Mouse (Mus musculus) lung, embryonic 16.5 days (tissue): ENCODE measurements around the gene Plekhb2. TPM values are rescaled to one million over a fixed set of nuclear protein-coding genes. Genes with fewer than 3 reads are reported as not detected.

Experiments used
- ATAC-seq: fragments of 200-750 bp; cut with Nextera tagmentation; 2 replicates; pipeline ENCODE4 v1.8.0; 2017; ENCODE audit warnings: low read depth, mild to moderate bottlenecking, moderate library complexity
- H3K27ac ChIP-seq: fragments of 300-500 bp; sonication (generic); 2 replicates; pipeline ENCODE4 v1.5.1; 2014; ENCODE audit warnings: mild to moderate bottlenecking, control low read depth, low read length
- H3K27me3 ChIP-seq: fragments of 300-500 bp; sonication (generic); 2 replicates; pipeline ENCODE4 v1.6.1; 2014; ENCODE audit warnings: low read depth, low read length, mixed read lengths; ENCODE audit not compliant: control insufficient read depth, insufficient read depth
- H3K36me3 ChIP-seq: fragments of 300-500 bp; sonication (generic); 2 replicates; pipeline ENCODE4 v1.6.1; 2014; ENCODE audit warnings: low read length; ENCODE audit not compliant: control insufficient read depth, insufficient read depth
- H3K4me1 ChIP-seq: fragments of 300-500 bp; sonication (generic); replicated peaks from 2 replicates; pipeline ENCODE4 v1.6.1; 2014; ENCODE audit warnings: low read length, mixed read lengths; ENCODE audit not compliant: control insufficient read depth, insufficient read depth
- H3K4me2 ChIP-seq: fragments of 300-500 bp; sonication (generic); 2 replicates; pipeline ENCODE4 v1.6.1; 2014; ENCODE audit warnings: low read depth, low read length, control low read depth
- H3K4me3 ChIP-seq: fragments of 300-500 bp; sonication (generic); 2 replicates; pipeline ENCODE4 v1.5.1; 2014; ENCODE audit warnings: mild to moderate bottlenecking, low read length, control low read depth
- H3K9ac ChIP-seq: fragments of 300-500 bp; sonication (generic); 2 replicates; pipeline ENCODE4 v1.6.1; 2014; ENCODE audit warnings: low read length, control low read depth
- H3K9me3 ChIP-seq: fragments of 300-500 bp; sonication (generic); 2 replicates; pipeline ENCODE4 v1.6.1; 2016; ENCODE audit warnings: low read length; ENCODE audit not compliant: control insufficient read depth
- WGBS: fragments of 180-500 bp; shearing (Covaris S2); extraction: QIAGEN DNeasy Blood & Tissue Kit; methylation state at CpG from one replicate; pipeline ENCODE4 v1.1.7; 2014; 5-methylcytosine and 5-hydroxymethylcytosine counted together
- polyA plus RNA-seq: library from polyadenylated mRNA; unstranded; fragments of >200 nt; fragmentation: Nextera tagmentation; extraction: Ambion mirVana; gene quantifications from 2 replicates; pipeline ENCODE4 v1.2.1, GENCODE M21; 2015

Plekhb2 gene
- polyA plus RNA-seq, 1 experiment from 2014 or later, result 35.7 TPM

DNA sequence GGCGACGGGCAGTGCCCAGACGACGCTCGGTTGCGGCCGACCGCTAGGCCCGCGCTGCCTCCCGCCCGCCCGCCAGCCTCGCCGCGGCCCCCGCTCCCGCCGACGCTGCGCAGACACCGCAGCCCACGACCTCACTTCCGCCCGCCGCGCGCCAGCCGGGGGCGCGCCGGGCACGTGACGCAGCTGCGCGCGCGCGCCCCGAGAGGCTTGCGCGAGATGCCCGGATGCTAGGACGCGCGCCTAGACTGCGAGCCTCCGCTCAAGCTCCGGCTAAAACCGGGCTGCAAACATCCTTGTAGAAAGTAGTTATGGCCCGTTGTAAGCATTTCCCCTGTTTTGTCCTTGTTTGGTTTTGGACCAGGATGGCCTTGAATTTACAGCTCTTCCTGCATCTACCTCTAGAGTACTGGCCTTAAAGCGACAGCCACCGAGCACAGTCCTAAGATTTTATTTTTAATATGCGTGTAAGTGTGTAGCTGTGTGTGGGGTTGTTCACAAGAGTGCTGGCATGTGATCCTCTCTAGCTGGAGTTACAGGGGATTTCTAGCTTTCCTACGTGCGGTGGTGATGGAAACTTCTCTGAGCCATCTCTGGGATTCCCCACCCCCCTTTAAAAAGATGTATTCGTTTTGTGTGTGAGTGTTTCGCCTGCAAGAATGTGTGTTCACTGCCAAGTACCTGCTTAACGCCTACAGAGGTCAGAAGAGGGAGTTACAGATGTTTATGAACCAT, 6.7 kb upstream of the Plekhb2 start, which contains the start of gene Fam168b:
Gene Fam168b, minus strand, starts transcription at position 179 of the 732 bp plus-strand sequence.
- H3K4me3 ChIP-seq, result peak within 1 kb of the TSS; percentile 80
- no peaks in the 10 kb centered on the region for H3K36me3 ChIP-seq
- peak; percentile 96 for ATAC-seq
- no peaks in the 10 kb centered on the region for H3K27me3 ChIP-seq
- no peaks in the 10 kb centered on the region for H3K9me3 ChIP-seq
- H3K9ac ChIP-seq, result peak within 1 kb of the TSS; percentile 94
- under 1% methylated on average over 26 of the region's 59 CpGs for WGBS
- H3K4me2 ChIP-seq, result peak within 1 kb of the TSS; percentile 92
- H3K27ac ChIP-seq, result peak within 1 kb of the TSS; percentile 96
- H3K4me1 ChIP-seq, result peaks cover 23% of the 10 kb centered on the region

GRCm38 (mm10) chr1:34847070-34847469, 2.7 kb upstream of the Plekhb2 start:
- Histone ChIP-seq H3K36me3 (no peaks in the 10 kb centered on the region), H3K4me1 (peaks cover 14% of the 10 kb centered on the region), H3K4me3 (no peak overlapping the region), H3K4me2 (no peak overlapping the region), H3K9ac (no peak overlapping the region), H3K27ac (no peak overlapping the region), H3K9me3 (no peaks in the 10 kb centered on the region), H3K27me3 (no peaks in the 10 kb centered on the region)
- WGBS, result 79% methylated on average over 3 of the region's 3 CpGs
- ATAC-seq, result no peak

- Histone ChIP-seq H3K27me3 (no peaks in the 10 kb centered on the region), H3K4me2 (peak overlapping the region; percentile 93), H3K36me3 (no peaks in the 10 kb centered on the region), H3K4me1 (peaks cover 9% of the 10 kb centered on the region; the same call in 1 of the 2 replicates), H3K9me3 (no peaks in the 10 kb centered on the region), H3K9ac (peak overlapping the region; percentile 84), H3K4me3 (peak overlapping the region; percentile 77), H3K27ac (no peak overlapping the region)
- peak; percentile 54 for ATAC-seq
- WGBS, result 42% methylated on average over 10 of the region's 11 CpGs
These were observed 764 bp downstream of the Plekhb2 start for GRCm38 (mm10) chr1:34850343-34851136.

GRCm38 (mm10) chr1:34851562-34851961, 1.8 kb downstream of the Plekhb2 start:
- no peaks in the 10 kb centered on the region for H3K27me3 ChIP-seq
- no peaks in the 10 kb centered on the region for H3K36me3 ChIP-seq
- WGBS, result 47% methylated on average over 6 of the region's 6 CpGs
- no peaks in the 10 kb centered on the region for H3K9me3 ChIP-seq
- peaks cover 9% of the 10 kb centered on the region; the same call in 1 of the 2 replicates for H3K4me1 ChIP-seq
- 0 out of 2 replicates have a peak overlapping the region, but pooled peaks have one; percentile 22 for H3K4me2 ChIP-seq
- ATAC-seq, result 0 out of 2 replicates have a peak, but pooled peaks have one; percentile 26
- H3K27ac ChIP-seq, result no peak overlapping the region; the same call in 1 of the 2 replicates
- no peak overlapping the region; the same call in 1 of the 2 replicates for H3K4me3 ChIP-seq
- peak overlapping the region; percentile 6; the same call in 1 of the 2 replicates for H3K9ac ChIP-seq

DNA sequence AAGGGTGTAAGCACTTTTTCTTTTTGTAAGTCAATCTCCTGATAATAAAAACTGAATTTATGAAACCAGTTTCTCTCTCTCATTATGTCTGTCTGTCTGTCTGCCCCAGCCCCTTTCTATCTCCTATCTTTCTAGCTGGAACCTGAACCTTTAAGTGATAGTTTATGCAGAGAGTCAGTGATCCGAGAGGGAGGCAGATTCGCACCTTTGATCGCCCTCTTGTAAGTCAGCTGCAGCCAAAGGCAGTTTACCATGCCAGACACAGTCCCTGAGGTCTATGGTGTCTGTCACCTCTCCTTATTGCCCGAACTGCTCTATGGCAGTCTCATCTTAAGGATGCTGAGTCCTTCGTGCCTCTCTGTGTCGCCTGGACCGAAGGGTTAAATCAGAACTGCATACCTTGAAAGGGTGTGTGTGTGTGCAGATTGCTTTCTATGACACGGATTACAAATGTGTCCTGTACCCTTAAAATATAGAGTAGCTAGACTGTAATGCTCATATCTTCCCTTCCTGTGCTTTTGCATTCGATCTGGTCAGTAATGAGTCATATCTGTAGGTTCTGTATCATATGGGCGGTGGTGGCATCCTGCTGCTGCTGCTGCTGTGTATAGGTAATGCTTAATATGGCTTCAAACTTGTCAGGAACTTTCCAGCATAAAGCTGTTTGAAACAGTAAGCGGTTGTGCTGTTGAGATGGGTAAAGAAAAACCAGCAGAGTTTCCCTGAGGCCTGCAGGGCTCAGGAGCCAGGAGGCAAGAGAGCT, 2.5 kb downstream of the Plekhb2 start:
- 72% methylated on average over 11 of the region's 11 CpGs for WGBS
- no peak overlapping the region for H3K9ac ChIP-seq

GRCm38 (mm10) chr1:34853786-34854185, 4.0 kb downstream of the Plekhb2 start:
- ATAC-seq, result no peak
- Histone ChIP-seq H3K9me3 (no peaks in the 10 kb centered on the region), H3K9ac (no peak overlapping the region), H3K27me3 (no peaks in the 10 kb centered on the region), H3K27ac (no peak overlapping the region), H3K4me1 (peaks cover 9% of the 10 kb centered on the region; the same call in 1 of the 2 replicates), H3K4me3 (no peak overlapping the region), H3K36me3 (no peaks in the 10 kb centered on the region), H3K4me2 (no peak overlapping the region)
- WGBS, result 80% methylated on average over 2 of the region's 2 CpGs

More for the DNA sequence above, 2.5 kb downstream of the Plekhb2 start:
- Histone ChIP-seq H3K4me2 (no peak overlapping the region), H3K27ac (no peak overlapping the region), H3K4me3 (no peak overlapping the region), H3K27me3 (no peaks in the 10 kb centered on the region), H3K9me3 (no peaks in the 10 kb centered on the region), H3K36me3 (no peaks in the 10 kb centered on the region), H3K4me1 (peaks cover 9% of the 10 kb centered on the region; the same call in 1 of the 2 replicates)
- no peak for ATAC-seq

DNA sequence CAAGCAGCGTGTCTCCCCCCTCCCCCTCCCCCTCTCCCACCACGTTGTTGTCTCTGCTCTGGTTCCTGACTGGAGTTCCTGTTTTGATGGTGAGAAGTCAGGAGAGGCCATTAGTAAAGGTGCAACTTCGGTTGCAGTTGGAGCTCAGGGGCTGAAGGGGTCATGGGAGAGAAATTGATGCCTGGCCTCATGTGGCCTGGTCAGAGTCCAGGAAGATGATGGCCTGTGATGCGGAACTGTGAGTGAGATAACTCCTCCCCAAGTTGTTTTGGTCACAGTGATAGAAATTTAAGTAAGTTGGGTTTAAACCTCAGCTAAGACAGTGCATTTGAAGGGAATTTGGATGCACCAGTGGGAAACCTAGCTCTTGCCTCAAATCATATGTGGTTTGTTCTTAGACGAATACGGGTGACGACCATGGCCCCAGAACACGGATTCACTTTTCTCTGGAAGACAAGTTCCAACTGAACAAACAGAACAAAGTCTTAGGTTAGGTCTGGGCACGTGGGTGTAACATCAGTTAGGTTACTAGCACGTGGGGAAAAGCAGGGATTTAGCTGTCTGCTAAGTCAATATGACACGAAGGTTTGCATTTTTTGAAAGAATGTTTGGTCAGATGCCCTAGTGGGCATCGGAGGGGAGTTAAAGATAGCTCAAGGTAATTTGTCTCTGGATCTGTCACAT, 5.4 kb downstream of the Plekhb2 start:
- Histone ChIP-seq H3K36me3 (no peaks in the 10 kb centered on the region), H3K9me3 (no peaks in the 10 kb centered on the region), H3K4me2 (no peak overlapping the region), H3K4me1 (peaks cover 5% of the 10 kb centered on the region; the same call in 1 of the 2 replicates), H3K27ac (no peak overlapping the region), H3K27me3 (no peaks in the 10 kb centered on the region), H3K9ac (no peak overlapping the region), H3K4me3 (no peak overlapping the region)
- WGBS, result 64% methylated on average over 12 of the region's 12 CpGs
- ATAC-seq, result no peak

DNA sequence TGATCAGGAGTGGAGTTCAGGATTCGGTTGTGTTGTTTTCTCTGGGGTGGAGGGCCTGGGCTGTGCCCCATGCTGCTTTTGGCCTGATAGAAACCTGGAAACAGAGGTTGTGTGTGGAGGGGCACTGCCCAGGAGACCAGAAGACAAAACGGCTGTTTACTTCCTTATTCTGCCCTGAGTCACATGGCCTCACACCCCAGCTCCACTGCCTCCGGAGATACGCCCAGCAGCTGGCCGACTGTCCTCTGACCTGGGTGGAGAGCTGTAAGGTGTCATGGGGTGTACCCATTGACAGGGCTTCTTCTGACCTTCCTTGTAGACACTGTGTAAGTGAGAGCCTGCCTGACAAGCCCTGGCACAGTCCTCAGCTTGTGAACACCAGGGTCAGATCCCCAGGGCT, 8.9 kb downstream of the Plekhb2 start:
- ATAC-seq, result no peak
- no peak overlapping the region for H3K4me2 ChIP-seq
- no peaks in the 10 kb centered on the region for H3K4me1 ChIP-seq
- H3K27me3 ChIP-seq, result no peaks in the 10 kb centered on the region
- no peaks in the 10 kb centered on the region for H3K36me3 ChIP-seq
- 60% methylated on average over 5 of the region's 5 CpGs for WGBS
- no peak overlapping the region for H3K27ac ChIP-seq
- H3K4me3 ChIP-seq, result no peak overlapping the region
- H3K9me3 ChIP-seq, result no peaks in the 10 kb centered on the region
- H3K9ac ChIP-seq, result no peak overlapping the region
